Mouse (Mus musculus): ENCODE results near the gene Arglu1. TPM values are rescaled to one million over a fixed set of nuclear protein-coding genes. Genes with fewer than 3 reads are reported as not detected.
A peak's percentile ranks its signal among the peaks of the same experiment; 100 is the strongest.

The Arglu1 gene
- polyA plus RNA-seq, 1 experiment, result 143 TPM

DNA sequence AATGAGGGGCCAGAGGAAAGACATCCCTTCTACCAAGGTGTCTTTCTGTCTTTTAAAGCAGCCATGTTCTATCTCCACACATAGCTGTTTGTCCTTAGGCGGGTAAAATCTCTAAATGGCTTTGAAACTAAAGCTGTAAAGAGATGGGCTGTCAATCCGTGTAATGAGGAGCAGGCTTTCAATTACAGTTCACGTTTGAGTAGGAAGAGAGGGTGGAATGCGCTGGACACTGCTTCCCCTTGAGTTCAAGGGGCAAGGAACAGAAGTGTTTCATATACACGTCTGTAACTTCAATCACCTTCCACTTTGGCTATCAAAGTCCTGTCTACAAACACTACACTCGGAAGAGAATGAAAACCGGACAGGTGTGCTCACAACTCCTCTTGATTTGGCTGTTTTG, 66.3 kb downstream of the Arglu1 start:
- Histone ChIP-seq H3K4me1 (ENCODE audit: control insufficient read depth, insufficient read depth, low read length) (peaks cover 15% of the 10 kb centered on the region), H3K4me3 (ENCODE audit: insufficient read depth, low read length) (no peak overlapping the region), H3K27ac (ENCODE audit: insufficient read depth, low read length) (peak overlapping the region; percentile 0; the same call in 1 of the 2 replicates)
- TF ChIP-seq POLR2A (IDR thresholded peaks at IDR 0.05; ENCODE audit: extremely low read depth, insufficient read depth, low read length) (no peak), CTCF (IDR thresholded peaks at IDR 0.05; ENCODE audit: extremely low read depth, insufficient read depth, low read length) (no peak)

DNA sequence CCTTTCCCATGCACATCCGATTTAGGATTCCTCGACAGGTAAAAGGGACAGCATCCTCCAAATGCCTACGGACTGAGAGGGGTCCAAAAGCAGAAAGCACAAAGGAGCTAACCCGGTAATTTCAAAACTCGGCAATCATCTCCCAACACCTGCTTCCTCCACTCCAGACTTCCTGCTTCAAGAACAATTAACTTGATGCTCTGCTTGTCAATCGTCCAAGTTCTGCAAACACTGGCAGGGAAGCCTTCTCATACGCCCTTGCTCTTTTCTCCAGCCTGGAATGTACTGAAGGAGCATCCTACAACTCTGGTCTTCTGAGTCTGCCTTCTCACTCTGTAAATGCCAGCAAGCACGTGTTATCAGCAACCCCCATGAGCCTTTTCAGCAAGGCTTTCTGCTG, 66.8 kb downstream of the Arglu1 start:
- no peak for TF ChIP-seq CTCF (IDR thresholded peaks at IDR 0.05; ENCODE audit: extremely low read depth, insufficient read depth, low read length)
- TF ChIP-seq POLR2A (IDR thresholded peaks at IDR 0.05; ENCODE audit: extremely low read depth, insufficient read depth, low read length), result no peak
- Histone ChIP-seq H3K4me3 (ENCODE audit: insufficient read depth, low read length) (no peak overlapping the region), H3K4me1 (ENCODE audit: control insufficient read depth, insufficient read depth, low read length) (peaks cover 15% of the 10 kb centered on the region), H3K27ac (ENCODE audit: insufficient read depth, low read length) (peak overlapping the region; percentile 0; the same call in 1 of the 2 replicates)

DNA sequence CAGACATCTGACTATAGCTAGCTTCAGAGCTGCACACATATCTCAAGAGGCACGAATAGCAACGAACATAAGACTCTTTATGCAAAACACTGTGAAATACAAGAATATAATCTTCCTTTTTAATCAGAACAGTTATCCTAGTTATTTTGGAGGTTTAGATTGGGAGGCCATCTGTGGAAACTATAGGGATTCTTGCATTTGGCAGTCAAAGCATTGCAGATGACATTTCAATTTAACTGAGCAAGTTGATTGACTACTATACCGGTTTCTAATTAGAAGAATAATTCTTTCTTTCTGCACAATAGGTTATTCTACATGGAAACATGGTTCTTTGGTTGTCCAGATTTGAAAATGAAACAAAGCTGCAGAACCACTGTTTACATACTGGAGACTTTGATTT, 67.8 kb downstream of the Arglu1 start:
- H3K27ac ChIP-seq (ENCODE audit: insufficient read depth, low read length), result no peak overlapping the region
- TF ChIP-seq POLR2A (IDR thresholded peaks at IDR 0.05; ENCODE audit: extremely low read depth, insufficient read depth, low read length) (no peak), CTCF (IDR thresholded peaks at IDR 0.05; ENCODE audit: extremely low read depth, insufficient read depth, low read length) (no peak)
- H3K4me3 ChIP-seq (ENCODE audit: insufficient read depth, low read length), result no peak overlapping the region
- H3K4me1 ChIP-seq (ENCODE audit: control insufficient read depth, insufficient read depth, low read length), result peaks cover 15% of the 10 kb centered on the region

DNA sequence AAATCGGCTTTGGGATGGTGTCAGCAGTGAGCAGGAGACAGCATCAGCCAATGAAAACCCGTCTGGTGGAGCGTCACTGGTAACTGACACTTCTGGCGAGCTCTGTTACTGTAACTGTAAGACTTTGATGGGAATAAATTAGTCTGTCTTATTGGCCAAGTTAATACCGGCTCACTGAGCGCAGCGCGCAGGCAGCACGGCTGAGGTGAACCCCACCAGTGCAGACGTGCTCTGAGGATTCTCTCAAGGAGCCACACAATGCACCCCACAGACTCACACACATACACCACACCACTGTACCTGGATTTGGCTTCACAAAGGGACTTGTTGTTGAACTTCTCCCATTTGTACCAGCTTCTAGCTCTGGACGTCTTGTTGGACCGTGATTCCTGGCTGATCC, 68.3 kb downstream of the Arglu1 start:
- H3K4me3 ChIP-seq (ENCODE audit: insufficient read depth, low read length), result no peak overlapping the region
- H3K4me1 ChIP-seq (ENCODE audit: control insufficient read depth, insufficient read depth, low read length), result peaks cover 15% of the 10 kb centered on the region
- peak overlapping the region; percentile 10; the same call in 1 of the 2 replicates for H3K27ac ChIP-seq (ENCODE audit: insufficient read depth, low read length)
- TF ChIP-seq POLR2A (IDR thresholded peaks at IDR 0.05; ENCODE audit: extremely low read depth, insufficient read depth, low read length) (no peak), CTCF (IDR thresholded peaks at IDR 0.05; ENCODE audit: extremely low read depth, insufficient read depth, low read length) (no peak)

DNA sequence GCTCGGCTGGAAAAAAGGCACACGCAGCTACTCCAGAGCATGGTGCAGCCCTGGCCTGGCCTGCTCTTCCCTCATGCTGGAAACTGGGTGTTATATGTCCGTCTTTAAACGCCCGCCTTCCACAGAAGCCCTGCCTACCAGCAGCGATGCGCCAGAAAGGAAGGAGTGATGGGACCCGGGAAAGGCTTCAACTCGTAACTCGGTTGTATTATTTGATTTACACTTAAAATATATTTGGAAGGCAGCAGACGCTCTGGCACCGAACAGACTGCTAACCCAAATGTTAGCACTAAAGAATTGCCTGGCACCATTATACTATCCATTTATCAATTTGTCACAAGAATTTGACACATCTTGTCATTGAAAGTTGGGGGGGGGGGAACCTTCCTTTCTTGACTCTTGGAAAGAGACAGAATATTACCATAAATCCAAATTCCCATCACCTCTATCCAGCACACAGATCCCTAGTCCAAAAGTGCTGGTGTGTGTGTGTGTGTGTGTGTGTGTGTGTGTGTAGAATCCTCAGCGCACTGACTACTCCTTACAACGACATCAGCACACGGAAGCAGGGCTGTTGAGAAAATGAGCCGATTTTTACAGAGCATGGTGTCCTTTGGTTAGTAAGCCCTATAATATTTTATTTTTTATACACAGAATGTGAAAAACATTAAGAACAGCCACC, 68.9 kb downstream of the Arglu1 start:
- no peak overlapping the region for H3K27ac ChIP-seq (ENCODE audit: insufficient read depth, low read length)
- no peak overlapping the region for H3K4me3 ChIP-seq (ENCODE audit: insufficient read depth, low read length)
- TF ChIP-seq POLR2A (IDR thresholded peaks at IDR 0.05; ENCODE audit: extremely low read depth, insufficient read depth, low read length), result no peak
- TF ChIP-seq CTCF (IDR thresholded peaks at IDR 0.05; ENCODE audit: extremely low read depth, insufficient read depth, low read length), result no peak
- H3K4me1 ChIP-seq (ENCODE audit: control insufficient read depth, insufficient read depth, low read length), result peaks cover 15% of the 10 kb centered on the region

DNA sequence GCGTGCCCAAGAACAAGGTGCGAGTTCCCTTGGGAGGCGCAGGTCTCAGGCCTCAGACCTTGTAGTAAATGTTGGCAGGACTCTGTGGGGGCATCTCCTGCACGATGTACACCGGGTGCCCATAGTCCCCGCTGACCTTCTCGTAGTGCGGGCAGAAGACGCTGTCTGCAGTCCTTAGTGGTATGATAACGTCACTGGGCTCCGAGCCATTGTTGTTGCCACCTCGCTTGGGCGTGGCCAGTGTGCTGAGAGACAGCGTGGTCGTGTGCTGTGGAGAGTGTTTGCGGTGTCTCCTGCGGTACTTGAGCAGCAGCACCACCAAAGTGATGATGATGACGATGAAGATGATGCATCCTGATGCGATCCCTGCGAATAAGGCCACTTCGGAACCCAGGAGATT, 69.8 kb downstream of the Arglu1 start:
- Histone ChIP-seq H3K27ac (ENCODE audit: insufficient read depth, low read length) (peak overlapping the region; percentile 22; the same call in 1 of the 2 replicates), H3K4me1 (ENCODE audit: control insufficient read depth, insufficient read depth, low read length) (peaks cover 15% of the 10 kb centered on the region), H3K4me3 (ENCODE audit: insufficient read depth, low read length) (no peak overlapping the region)
- no peak for TF ChIP-seq POLR2A (IDR thresholded peaks at IDR 0.05; ENCODE audit: extremely low read depth, insufficient read depth, low read length)
- TF ChIP-seq CTCF (IDR thresholded peaks at IDR 0.05; ENCODE audit: extremely low read depth, insufficient read depth, low read length), result no peak

DNA sequence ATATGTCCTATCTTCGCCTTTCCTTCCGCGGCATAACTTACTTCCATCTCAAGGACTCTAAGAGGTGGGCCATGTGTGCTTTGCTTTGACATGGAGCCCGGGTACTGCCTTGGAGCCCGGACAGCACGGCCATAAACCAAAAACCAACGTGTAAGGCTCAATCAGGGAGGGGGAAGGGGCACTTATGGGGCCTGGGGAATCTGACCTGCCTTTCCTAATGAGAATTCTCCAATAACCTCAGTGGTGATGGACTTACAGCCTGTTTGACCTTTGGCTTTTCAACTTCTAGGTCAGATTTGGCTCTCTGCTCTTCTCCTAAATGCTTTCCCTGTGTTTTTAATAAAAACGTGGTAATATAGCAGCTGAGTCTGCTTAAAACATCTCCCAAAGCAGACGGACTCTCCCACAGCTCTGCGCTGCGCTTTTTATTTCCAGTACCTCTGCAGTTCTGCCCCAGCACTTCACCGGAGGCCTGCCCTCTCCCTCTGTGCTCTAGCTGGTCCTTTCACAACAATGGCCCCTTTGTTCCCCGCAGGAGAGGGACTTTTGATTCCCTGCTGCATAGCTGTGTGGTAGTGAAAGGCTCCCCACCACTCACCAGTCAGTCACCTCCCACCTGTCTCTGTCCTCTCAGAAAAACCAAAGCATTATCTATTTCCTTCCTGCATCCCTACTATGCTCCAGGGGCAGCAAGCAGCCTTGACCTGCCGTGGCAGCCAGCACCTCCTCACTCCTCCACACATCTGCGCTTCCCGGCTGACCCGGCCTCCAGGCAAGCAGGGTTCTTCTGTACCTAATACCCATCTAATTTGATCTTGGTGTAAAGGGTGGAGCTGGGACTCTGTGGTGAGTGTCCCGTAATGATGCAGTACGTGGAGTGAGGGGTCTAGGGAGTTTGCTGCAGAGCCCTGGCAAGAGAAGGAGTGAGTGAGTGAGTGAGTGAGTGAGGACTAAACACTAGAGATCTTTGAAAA, 70.8 kb downstream of the Arglu1 start:
- Histone ChIP-seq H3K4me1 (ENCODE audit: control insufficient read depth, insufficient read depth, low read length) (peaks cover 15% of the 10 kb centered on the region), H3K27ac (ENCODE audit: insufficient read depth, low read length) (peak overlapping the region; percentile 37), H3K4me3 (ENCODE audit: insufficient read depth, low read length) (no peak overlapping the region)
- TF ChIP-seq POLR2A (IDR thresholded peaks at IDR 0.05; ENCODE audit: extremely low read depth, insufficient read depth, low read length) (no peak), CTCF (IDR thresholded peaks at IDR 0.05; ENCODE audit: extremely low read depth, insufficient read depth, low read length) (no peak)

Other genes starting within 250 kb of the Arglu1 start
- gene Efnb2, start 29.3 kb downstream of the Arglu1 start, polyA plus RNA-seq (2012; rRNA removed), result 29.6 and 32.1 TPM in 2 replicates

Measured in cortical plate, adult 2 months (tissue).